Mouse (Mus musculus) kidney, adult 18-20 months (tissue): Measurements from ENCODE around the gene Znhit1.
A peak's percentile ranks its signal among the peaks of the same experiment; 100 is the strongest.

Experiments
- DNase-seq: peaks from one replicate; pipeline ENCODE4 v3.0.0; 2021

Znhit1 gene

DNA sequence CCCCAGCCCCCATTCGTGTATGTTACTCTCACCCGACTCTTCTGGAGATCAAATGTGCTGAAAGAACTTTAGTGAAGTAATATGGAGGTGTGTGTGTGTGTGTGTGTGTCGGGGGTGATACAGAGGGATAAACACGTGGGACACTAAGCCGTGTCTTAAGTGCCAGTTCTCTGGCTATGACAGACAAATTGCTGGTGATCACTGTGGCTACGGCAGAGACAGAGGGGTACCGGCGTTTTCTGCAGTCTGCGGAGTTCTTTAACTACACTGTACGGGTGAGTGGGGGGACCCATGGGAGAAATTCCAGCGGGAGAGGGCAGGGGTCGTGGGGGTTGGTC lies at the start of gene Znhit1:
Gene Znhit1, minus strand, starts transcription at position 88 of the 338 bp plus-strand sequence.
- DNase-seq: no peak

DNA sequence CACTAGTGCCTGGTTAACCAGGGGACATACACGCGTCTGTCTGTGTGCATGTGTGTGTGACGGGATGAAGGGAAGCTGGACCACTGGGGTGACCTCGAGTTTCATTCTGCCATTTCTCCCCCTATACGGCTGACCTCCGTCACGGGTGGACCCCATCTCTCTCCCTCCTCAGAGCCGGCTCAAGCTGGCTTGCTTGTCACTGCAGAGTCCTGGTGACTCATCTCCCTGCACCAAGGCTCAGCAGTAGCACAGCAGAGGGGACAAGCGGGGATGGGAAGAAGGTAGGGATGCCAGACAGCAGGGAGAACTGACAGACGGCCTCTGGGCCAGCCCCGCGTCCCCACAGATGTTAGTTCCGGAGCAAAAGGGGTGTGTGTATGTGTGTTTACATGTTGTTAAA lies 48.4 kb upstream of the Znhit1 start:
- no peak for DNase-seq

DNA sequence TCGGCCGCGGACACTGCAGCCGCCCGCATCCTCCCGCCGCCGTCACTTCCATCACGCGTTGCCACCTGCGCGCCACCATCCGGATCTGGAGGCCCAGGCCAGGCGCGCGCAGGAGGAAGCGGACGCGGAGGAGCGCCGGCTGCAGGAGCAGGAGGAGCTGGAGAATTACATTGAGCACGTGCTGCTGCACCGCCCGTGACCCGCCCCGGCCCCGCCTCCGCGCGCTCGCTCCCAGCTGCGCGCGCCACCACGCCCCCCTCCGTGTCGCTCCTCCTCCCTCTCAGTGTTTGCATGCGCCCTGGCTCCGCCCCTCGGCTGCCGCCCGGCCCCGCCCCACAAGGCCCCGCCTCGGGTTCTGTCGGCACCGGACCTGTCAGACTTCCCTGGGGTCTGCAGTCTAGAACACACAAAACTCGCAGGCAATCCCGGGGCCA lies 44.8 kb upstream of the Znhit1 start:
- DNase-seq: peak; percentile 91

DNA sequence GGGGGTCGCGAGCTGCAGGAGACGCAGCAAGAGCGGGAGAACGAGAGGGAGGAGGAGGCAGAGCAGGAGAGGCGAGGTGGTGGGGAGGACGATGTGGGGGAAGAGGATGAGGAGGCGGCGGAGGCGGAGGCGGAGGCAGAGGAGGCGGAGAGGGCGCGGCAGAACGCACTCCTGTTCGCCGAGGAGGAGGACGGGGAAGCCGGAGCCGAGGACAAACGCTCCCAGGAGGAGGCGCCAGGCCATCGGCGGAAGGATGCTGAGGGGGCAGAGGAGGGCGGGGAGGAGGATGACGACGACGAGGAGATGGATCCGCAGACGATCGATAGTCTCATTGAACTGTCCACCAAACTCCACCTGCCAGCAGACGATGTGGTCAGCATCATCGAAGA lies 44.2 kb upstream of the Znhit1 start:
- no peak for DNase-seq

DNA sequence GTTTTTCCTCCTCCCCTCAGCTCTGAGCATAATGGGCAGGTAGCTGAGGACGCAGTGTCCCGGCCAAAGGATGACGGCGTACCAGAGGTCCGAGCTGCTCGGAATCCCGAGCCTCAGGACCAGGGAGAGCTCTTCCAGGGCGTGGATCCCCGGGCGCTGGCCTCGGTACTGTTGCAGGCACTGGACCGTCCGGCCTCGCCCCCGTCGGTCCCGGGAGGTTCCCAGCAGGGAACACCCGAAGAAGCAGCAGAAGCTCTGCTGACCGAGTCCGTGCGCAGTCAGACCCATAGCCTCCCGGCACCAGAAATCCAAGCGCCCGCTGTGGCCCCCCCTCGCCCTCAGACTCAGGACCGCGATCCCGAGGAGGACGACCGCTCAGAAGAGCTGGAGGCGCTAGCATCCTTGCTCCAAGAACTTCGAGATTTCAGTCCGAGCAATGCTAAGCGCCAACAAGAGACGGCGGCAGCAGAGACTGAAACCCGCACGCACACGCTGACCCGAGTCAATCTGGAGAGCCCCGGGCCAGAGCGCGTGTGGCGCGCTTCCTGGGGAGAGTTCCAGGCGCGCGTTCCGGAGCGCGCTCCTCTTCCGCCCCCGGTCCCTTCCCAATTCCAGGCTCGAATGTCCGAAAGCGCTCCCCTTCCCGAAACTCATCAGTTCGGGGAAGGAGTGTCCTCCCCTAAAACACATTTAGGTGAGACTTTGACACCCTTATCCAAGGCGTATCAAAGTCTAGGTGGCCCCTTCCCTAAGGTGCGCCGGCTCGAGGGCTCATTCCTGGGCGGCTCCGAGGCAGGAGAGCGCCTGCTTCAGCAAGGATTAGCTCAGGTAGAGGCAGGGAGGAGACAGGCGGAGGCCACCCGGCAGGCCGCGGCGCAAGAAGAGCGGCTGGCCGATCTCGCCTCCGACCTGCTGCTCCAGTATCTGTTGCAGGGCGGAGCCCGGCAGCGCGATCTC lies 43.5 kb upstream of the Znhit1 start:
- no peak for DNase-seq

DNA sequence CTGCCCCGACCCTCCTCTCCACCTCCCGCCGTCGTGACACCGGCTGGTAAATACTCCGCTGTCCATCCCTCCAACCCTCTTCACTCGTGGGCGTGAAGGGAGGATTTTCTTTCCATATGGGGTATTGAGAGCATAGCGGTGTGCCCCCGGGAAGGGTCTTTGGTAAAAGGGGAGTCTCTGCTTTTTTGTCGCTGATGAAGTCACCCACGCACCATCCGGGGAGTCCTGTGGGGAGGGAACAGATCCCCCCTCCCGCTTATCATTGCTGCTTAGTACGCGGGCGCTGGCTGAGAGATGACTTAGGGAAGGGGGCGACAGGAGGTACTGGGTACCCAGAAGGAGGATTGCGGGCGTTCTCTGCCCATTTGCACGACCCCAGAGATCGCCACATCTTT lies 42.6 kb upstream of the Znhit1 start:
- DNase-seq: no peak

DNA sequence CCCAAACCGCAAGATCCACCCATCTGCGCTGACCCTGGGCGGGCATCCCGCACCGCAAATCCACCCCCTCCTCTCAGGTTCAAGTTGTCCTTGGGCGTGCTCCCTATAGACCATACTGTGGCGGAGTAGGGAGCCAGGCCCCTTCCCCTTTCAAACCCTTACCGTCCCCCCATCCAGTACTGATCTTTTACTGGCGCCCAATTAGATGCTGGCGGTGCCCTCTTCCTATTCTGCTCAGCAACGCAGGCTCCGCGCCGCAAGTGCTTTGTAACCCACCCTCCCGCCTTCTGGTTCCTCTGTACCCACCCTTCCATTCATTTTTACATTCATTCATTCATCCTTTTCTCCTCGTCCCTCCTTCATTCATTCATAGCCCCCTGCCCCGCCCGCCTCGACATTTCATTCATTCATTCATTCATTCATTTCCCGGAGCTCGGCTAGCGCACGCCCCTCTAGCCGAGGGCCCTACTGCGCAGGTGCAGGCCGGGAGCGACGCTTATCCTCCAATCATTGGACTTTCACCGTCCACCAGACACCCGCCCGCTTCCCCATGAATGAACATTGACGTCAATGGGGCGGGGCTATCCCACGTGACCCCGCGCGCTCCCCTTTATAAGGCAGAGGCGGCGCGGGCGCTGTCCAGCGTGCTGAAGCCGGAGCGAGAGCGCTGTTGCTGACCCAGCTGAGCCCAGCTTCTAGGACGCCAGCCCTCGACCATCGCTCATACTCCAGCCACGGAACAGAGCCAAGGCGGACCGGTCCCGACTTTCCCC lies 42.0 kb upstream of the Znhit1 start:
- peak; percentile 98 for DNase-seq

DNA sequence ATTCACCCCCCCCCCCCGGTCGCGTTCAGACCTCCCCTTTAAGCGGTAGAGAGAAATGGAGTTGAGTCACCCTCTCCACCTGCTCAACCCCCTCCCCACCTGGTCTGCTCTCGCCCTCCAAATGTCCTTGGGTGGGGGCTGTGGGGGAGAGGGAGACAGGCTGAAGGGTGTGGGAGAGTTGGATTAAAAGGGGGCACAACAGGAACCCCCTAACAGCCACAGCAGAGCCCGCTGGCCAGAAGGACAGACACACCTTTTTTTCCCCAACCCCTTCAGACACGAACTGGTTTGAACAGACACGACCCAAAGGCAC lies 41.4 kb upstream of the Znhit1 start:
- no peak for DNase-seq

DNA sequence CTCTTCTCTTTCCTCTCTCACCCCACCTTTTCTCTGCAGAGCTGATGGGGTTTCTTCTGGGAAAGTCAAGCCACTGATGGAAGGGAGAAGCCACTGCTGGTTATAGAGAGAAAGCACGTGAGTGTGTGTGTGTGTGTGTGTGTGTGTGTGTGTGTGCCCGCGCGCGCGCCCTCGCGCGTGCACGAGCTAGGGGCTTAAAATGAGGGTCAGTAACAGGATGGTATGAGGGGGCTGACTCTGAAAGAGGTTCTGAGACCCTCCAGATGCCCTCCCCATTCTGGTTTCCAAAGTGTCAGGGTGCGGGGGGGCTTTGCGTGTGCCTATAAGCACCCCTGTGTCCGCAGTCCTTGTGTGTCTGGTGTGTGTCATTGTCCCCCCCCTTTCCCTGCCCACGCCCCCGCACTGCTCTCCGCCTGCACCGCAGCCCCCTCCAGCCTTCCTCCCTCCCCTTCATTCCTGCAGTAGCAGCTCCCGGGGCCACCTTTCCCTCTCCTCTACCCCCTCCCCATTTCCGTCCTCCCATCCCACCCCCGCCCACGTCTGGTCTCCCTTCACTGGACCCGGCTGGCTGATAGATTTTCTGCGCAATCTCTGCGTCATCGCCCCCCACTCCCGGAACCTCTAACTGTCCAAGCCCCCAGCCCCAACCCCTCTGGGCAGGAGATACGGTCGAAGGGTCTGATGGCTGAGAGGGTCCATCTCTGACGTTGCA lies 40.9 kb upstream of the Znhit1 start:
- DNase-seq: no peak

DNA sequence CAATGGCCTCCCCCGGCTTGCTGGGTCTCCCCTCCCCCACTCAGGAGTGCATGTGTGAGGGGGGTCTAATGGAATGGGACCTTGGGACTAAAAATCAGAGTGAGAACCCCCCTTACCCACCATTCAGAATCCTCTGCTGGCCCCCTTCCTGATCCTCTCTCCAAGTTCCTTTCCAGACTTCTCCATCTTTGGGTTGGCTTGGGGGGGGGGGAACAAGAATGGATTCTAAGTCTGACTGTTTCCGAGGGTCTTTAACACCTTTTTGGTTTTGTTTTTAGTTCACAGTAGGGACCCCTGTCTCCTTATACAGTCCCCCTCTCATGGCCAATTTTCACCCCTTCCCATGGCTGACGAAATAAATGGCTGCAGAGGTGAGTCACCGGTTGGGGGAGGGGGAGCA lies 38.3 kb upstream of the Znhit1 start, which contains the start of gene Vgf:
Gene Vgf, plus strand, starts transcription at position 301 of the 400 bp plus-strand sequence.
- no peak for DNase-seq

DNA sequence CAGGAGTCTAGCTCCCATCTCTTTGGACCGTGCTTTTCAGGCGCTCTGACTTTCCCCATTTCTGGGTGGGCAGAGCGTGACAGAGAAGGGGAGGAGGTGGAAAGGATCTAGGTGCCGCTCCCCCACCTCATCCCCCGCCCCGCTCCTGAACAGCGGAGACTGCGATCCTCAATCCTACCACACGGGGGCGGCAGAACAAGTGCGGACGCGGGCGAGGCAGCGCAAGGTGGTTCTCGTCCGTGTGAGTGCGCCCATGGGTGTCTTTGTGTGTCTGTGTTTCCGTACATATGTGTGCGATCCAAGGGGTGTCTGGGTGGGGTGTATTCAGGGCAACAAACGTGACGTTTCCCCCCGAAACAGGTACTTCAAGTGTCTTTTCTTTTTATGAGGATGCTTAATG lies 37.3 kb upstream of the Znhit1 start:
- DNase-seq: peak; percentile 83

DNA sequence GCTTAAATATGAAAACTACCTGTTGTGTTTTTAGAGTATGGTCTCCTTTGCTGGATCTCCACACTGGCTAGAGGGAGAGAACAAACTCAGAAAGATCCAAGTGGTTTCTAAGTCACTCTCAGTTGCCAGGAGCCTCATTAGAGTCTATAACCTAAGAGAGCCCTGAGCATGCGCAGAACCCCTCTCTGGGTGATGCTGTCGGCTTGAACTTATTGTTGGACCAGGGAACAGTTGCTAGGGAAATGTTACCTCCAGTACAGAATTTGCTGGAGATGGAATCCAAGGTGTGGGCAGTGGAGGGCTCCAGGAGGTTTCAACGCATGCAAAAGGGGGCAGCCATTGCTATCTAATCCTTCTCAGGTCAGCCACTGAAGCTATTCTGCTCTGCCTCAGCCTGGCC lies 36.5 kb upstream of the Znhit1 start:
- DNase-seq: no peak

DNA sequence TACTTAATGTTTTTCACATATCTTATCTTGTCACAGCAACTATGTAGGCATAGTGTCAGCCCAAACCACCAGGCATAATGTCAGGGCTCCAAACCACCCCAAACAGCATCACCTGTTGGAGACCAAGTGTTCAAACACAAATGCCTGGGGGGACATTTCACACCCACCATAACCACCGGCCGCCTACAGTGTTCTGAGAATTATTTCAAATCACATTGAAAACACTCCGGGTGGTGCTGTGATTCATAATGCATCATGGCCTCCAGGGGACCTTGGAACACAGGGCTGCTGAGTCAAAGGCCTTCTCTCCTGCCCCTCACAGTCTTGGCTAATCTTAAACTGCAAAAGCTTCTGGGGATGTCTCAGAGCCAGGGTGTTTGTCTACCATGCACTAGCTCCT lies 28.1 kb upstream of the Znhit1 start:
- DNase-seq: no peak

DNA sequence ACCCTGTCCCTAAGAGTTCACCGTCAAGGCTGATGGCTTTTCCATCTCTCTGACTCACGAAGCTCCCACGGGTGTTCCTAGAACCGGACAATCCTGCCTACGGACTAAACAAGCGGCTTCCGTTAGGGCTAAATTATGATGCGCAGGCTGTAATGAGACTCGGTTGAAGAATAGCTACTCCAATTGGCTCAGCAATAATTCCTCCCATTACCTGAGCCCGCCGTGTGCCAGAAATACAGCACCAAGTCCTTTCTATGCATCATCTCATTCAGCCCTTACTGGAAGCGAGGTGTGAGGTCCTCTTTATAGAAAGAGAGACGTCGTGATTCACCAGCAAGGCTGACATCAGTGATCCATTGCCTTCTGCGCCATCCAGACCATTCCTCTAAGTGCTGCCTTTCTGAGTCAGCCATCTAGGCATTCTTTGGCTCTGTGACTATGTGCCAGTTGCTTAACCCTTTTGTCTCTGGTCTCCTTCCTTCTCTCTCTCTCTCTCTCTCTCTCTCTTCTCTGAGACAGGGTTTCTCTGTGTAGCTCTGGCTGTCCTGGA lies 24.7 kb upstream of the Znhit1 start:
- no peak for DNase-seq

DNA sequence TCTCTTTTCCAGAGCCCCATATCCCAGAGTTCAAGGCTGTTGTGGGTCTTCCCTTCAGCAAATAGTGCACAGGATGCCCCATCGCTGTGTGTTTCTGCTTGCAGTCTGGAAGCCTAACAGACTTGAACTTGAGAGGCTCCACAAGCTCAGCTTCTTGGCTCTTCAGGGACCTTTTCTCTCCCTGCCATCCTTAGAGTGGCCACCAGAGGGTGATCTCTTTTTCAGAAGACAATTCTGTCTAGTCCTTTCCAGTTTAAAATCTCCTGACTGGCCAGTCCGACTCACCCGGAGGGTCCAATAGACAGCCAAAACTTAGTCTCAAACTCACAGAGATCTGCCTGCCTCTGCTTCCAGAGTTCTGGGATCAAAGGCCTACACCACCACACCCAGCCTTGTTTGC lies 22.2 kb upstream of the Znhit1 start:
- peak; percentile 63 for DNase-seq

DNA sequence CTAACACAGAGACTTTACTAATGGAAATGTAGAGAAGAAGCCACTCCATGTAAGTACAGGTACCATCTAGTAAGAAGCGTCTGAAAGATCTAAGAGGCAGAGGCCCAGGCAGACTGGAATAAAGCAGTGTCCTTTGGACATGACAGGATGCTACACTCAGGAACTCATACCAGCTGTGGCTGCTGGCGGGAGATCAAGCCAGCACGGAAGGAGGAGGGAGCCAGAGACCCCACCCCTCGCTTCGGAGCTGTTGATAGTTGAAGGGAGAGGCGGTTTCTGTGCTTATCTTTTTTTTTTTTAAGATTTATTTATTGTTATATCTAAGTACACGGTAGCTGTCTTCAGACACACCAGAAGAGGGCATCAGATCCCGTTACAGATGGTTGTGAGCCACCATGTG lies 19.5 kb upstream of the Znhit1 start:
- no peak for DNase-seq

DNA sequence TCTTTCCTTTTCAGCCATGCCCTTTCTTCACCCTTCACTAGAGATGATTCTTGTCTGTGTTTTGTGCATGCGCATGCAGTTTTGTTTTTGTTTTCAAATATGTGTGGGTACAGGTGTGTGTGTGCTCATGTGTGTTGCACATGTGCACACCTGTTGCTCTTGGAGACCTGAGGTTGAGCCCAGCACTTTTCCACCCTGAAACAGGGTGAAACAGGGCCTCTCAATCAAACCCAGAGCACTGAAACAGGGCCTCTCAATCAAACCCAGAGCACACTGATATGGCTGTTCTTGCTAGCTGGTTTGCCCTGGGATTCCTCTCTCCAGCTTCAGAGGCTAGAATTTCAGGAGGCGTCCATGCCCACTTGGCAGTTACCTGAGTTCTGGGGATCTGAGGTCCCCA lies 12.8 kb upstream of the Znhit1 start:
- DNase-seq: no peak

DNA sequence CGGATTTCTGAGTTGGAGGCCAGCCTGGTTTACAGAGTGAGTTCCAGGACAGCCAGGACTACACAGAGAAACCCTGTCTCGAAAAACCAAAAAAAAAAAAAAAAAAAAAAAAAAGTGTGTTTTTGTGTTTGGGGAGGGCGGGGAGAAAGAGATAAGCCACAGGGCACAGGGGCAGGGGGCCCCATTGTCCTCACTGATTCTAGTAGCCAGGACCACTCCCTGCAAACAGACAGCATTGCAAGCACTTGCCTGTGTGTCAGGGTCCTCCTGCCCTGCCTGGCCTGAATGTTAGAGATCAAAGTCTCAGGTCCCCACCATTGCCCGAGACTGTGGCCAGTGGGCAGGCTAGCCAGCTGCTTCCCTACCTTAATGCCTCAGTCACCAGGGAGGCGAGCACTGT lies 11.6 kb upstream of the Znhit1 start:
- DNase-seq: no peak

DNA sequence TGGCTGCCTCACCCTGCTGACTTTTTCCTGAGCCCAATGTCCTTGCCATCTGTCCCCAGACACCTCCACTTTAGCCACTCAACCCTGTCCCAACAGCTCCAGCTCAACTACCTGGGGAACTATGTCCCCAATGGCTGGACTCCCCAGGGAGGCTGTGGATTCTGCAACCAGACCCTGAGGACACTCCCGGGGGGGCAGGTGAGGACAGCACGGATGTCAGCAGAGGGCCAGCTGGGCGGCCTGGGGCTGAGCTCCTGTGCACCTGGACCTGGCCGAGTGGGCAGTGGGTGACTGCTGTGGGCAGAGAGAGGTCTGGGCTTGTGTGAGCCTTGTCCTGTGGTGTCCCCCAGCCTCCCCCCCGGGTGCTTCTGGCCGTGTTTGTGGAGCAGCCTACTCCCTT lies 2.0 kb upstream of the Znhit1 start:
- no peak for DNase-seq

DNA sequence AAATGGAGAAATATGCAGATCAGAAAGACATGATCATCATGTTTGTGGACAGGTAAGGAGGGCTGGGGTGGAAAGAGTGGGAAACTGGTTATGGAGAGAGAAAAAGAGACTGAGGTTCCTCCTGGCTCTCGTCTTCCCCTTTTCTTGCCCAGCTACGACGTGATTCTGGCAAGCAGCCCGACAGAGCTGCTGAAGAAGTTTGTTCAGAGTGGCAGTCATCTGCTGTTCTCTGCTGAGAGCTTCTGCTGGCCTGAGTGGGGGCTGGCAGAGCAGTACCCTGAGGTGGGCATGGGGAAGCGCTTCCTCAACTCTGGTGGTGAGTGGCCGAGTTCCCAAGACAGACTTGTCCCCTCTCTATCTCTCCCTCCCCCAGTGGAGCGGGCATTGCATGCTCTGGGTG lies 599 bp upstream of the Znhit1 start:
- DNase-seq: no peak

DNA sequence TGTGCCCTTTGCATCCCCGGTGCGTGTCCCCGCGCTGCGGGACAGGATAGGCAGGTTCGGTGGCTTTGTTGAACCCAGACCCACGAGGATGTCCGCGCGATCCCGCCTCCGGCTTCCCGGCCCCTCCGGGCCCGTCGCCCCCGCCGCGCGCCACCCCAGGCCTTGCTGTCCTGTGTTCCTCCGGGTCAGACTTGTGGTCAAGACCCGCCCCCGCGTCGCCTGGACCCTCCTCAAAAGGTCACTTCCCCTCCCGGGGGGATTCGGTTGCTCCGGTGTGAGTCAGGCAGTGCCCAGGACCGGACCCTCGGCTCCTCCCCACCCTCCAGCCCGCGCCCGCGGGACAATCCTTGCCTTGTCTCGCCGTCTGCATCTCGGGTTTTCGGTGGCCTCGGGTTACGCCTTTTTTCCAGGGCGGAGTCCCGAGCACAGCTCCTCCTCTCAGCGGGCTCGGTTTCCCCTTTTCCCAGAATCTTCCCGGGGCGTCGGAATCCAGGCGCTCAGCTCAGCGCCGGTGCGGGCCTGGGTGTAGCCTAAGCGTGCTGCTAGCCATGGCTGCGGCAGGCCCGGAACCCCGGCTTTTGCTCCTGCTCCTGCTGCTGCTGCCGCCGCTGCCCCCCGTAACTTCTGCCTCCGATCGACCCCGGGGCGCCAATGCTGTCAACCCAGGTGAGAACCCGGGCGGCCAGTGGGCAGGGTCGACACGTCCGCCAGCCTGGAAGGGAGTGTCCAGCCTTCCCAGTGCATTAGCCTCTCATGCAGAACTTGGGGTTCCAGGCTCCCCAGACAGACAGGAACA lies 485 bp downstream of the Znhit1 start:
- DNase-seq: peak; percentile 88

DNA sequence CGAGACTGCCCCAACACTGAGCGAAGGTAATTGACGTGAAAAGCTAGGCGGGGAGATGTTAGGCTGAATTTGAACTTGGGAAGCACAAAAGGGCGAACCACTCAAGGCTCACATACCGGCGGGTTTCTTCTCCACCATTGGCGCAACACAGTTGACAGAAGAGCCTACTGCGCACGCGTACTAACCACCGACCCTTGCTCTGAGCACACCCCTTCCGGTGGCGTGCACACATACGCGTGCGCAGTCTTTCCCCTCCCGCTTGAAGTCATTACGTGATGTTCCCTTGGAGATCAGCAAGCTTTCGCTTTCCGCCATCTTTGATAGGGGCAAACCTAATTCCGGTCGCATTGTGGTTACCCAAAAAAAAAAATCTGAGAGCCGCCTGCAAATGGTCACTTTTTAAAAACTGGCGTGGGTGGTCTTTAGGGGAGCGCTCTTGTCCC lies 1.1 kb downstream of the Znhit1 start, which contains the start of gene Plod3:
Gene Plod3, plus strand, starts transcription at position 325 of the 443 bp plus-strand sequence.
- peak; percentile 93 for DNase-seq
